Mouse (Mus musculus): ENCODE data around the gene Lrrc17.

- no peak for TF ChIP-seq MEF2A (IDR thresholded peaks at IDR 0.05; ENCODE audit: borderline replicate concordance, low read depth, low read length)
- no peak for TF ChIP-seq CHD1 (IDR thresholded peaks at IDR 0.05; ENCODE audit: low read depth, low read length)
- TF ChIP-seq EP300 (IDR thresholded peaks at IDR 0.05; ENCODE audit: low read length), result no peak
- no peak for TF ChIP-seq PAX5 (IDR thresholded peaks at IDR 0.05; ENCODE audit: low read length)
- TF ChIP-seq POLR2AphosphoS2 (IDR thresholded peaks at IDR 0.05; ENCODE audit: low read depth, low read length), result no peak
- TF ChIP-seq NRF1 (IDR thresholded peaks at IDR 0.05; ENCODE audit: low read depth, low read length), result no peak
- TF ChIP-seq CTCF (conservative IDR thresholded peaks at IDR 0.05 in 1 of 2, IDR thresholded peaks at IDR 0.05 in 1 of 2; ENCODE audit: low read depth in 2 of 2, low read length in 2 of 2), result no peak
- no peak for TF ChIP-seq SMC3 (IDR thresholded peaks at IDR 0.05; ENCODE audit: low read depth, low read length)
- TF ChIP-seq RAD21 (IDR thresholded peaks at IDR 0.05; ENCODE audit: low read depth, low read length), result no peak
- TF ChIP-seq POLR2A (IDR thresholded peaks at IDR 0.05; ENCODE audit: low read depth, low read length), result no peak
- no peak for TF ChIP-seq HCFC1 (IDR thresholded peaks at IDR 0.05; ENCODE audit: low read depth, low read length)
- TF ChIP-seq TBP (conservative IDR thresholded peaks at IDR 0.05; ENCODE audit: low read depth, low read length), result no peak
- TF ChIP-seq ZKSCAN1 (IDR thresholded peaks at IDR 0.05; ENCODE audit: borderline replicate concordance, low read depth, low read length), result no peak
These were observed 40.3 kb upstream of the Lrrc17 start for GRCm38 (mm10) chr5:21502936-21503610.

All from CH12.LX (cell line).